Mouse (Mus musculus) brain, embryonic 18.5 days (tissue): ENCODE data around the gene Lrit2.

Experiments
- DNase-seq: peaks from one replicate; pipeline ENCODE4 v3.0.0-alpha.2; 2012; ENCODE audit warnings: low read depth, low spot score

Gene Lrit2

GRCm38 (mm10) chr14:37111371-37111770 lies 43.6 kb downstream of the Lrit2 start:
- no peak for DNase-seq

- no peak for DNase-seq
Measured at GRCm38 (mm10) chr14:37112931-37113330, 45.2 kb downstream of the Lrit2 start.

GRCm38 (mm10) chr14:37113922-37114321 lies 46.2 kb downstream of the Lrit2 start, which contains the start of gene 2610528A11Rik:
Gene 2610528A11Rik (minus strand): TSS chr14:37114022.
- no peak for DNase-seq

GRCm38 (mm10) chr14:37119233-37119632 lies 51.5 kb downstream of the Lrit2 start:
- DNase-seq, result no peak
